Mouse (Mus musculus): ENCODE data around the gene Entpd3. TPM values are rescaled to one million over a fixed set of nuclear protein-coding genes. Genes with fewer than 3 reads are reported as not detected.

Gene Entpd3
- total RNA-seq, 2 experiments from 2014 or later, result 4.9 to 8.1 TPM

GRCm38 (mm10) chr9:120611055-120611454 lies 71.4 kb downstream of the Entpd3 start:
- no peak for DNase-seq (ENCODE audit: extremely low spot score in 1 of 2, low spot score in 2 of 2)
- H3K27ac ChIP-seq, result no peak overlapping the region
- intact Hi-C loops (cut with DNase I), result no loop called here
- no peak overlapping the region for H3K4me3 ChIP-seq
- no peak for TF ChIP-seq CTCF (IDR thresholded peaks at IDR 0.05)

GRCm38 (mm10) chr9:120614059-120614458 lies 74.4 kb downstream of the Entpd3 start:
- no peak for TF ChIP-seq CTCF (IDR thresholded peaks at IDR 0.05)
- intact Hi-C loops (cut with DNase I), result no loop called here
- DNase-seq (ENCODE audit: extremely low spot score in 1 of 2, low spot score in 2 of 2), result no peak

More at GRCm38 (mm10) chr9:120614059-120614458, 74.4 kb downstream of the Entpd3 start:
- no peak overlapping the region for H3K27ac ChIP-seq
- H3K4me3 ChIP-seq, result no peak overlapping the region

Other genes starting within 250 kb of the Entpd3 start
- gene Myrip, start 238.3 kb upstream of the Entpd3 start, total RNA-seq (2021), result 10 to 100 TPM; 86.1 to 91.1 TPM
- 100 to 1,000 TPM; 159 to 176 TPM for gene Eif1b, start 47.6 kb upstream of the Entpd3 start, total RNA-seq (2021)
- gene Rpl14, start 31.6 kb downstream of the Entpd3 start, total RNA-seq (2021), result 100 to 1,000 TPM; 268 to 280 TPM